Mouse (Mus musculus) heart, postnatal 36 days (tissue): ENCODE data around the gene Scfd2. TPM values are rescaled to one million over a fixed set of nuclear protein-coding genes. Genes with fewer than 3 reads are reported as not detected.

ENCODE experiments used
- DNase-seq, 2 experiments: peaks; one replicate each; pipeline ENCODE4 v3.0.0; 2021 to 2022
- intact Hi-C: fragments of 180-260 bp; cut with DNase I; formaldehyde crosslinking; loops from one replicate; pipeline ENCODE4 v1.15.1; 2025
- total RNA-seq, 2 experiments: library from RNA; stranded (reverse); gene quantifications; 2 replicates each; pipeline ENCODE4 v1.2.3; 2021

The Scfd2 gene
- total RNA-seq, 2 experiments from 2014 or later = 11.6 to 12.9 TPM

DNA sequence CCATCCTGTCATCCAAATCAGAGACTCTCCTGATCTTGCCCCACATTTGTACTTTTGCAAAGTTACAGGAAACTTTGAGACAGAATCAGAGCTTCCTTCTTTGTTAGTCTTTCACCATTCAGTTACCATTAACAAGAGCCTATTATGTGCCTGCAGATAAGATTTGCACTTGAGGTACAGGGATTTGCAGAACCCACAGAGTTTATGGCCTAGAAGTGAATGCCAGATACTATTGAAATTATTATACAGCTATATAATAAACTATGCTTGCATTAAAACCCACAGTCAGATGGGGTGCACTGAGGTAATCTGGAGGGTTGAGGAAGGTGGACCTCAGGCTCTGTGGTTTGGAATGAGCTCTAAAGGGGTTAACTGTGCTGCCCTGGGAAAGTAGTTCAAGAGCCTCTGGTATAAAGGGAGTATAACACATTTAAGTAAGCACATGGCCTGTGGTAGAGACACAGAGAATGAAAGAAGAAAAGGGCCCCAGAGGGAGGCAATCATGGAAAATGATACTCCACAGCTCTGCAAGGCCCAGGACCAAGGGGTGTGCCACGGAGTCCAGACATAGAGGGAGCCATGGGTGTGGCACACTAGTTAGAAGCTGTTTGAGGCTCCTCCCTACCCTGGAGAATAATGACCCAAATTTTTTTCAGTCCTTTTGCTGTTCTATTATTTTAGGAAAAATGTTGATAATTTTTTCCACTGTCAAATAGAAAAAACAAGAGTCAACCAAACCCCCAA, 144.2 kb downstream of the Scfd2 start:
- intact Hi-C loops = loop anchor here (5.0 kb wide), 1 partner anchor 75 kb away; no protein-coding TSS in a partner anchor

DNA sequence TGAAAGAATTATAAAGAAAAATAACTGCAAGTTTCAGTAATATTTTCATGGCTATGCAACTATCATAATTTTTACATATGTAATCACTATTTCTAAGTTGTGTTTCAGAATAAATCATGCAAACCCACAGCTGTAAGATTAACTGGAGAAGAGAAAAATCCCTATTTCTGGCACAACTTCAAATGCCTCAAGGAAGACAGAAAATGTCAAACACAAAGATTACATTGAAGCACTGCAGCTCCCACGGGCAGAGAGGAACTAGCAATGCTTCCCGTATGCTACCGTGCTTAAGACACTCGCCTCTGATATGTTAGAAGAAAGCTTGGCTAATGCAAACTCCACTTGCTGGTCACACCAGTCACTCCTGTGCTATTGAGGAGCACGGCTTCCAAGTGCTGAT, 151.5 kb downstream of the Scfd2 start:
- intact Hi-C loops = no loop called here
- DNase-seq = no peak

More for the DNA sequence above, 144.2 kb downstream of the Scfd2 start:
- peak in 1 of 2 experiments; percentile 15 for DNase-seq

DNA sequence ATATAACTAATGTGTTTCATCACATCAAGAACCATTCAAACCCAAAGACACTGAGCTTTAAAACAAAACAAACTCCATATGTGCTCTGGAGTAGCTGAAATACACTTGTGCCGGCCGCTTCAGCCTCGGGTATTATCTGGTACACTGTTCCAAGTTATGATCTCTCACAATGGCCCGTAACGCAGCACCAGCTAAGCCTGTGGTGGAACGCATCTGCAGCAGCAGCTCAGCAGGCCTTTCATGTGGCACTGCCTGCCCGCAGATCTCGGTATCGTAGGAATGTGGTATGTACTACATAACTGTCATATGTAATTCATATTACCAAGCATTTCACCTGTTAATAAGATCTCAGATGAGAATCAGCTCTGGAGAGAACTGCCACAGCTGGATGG, 164.9 kb downstream of the Scfd2 start:
- intact Hi-C loops = no loop called here
- no peak for DNase-seq

DNA sequence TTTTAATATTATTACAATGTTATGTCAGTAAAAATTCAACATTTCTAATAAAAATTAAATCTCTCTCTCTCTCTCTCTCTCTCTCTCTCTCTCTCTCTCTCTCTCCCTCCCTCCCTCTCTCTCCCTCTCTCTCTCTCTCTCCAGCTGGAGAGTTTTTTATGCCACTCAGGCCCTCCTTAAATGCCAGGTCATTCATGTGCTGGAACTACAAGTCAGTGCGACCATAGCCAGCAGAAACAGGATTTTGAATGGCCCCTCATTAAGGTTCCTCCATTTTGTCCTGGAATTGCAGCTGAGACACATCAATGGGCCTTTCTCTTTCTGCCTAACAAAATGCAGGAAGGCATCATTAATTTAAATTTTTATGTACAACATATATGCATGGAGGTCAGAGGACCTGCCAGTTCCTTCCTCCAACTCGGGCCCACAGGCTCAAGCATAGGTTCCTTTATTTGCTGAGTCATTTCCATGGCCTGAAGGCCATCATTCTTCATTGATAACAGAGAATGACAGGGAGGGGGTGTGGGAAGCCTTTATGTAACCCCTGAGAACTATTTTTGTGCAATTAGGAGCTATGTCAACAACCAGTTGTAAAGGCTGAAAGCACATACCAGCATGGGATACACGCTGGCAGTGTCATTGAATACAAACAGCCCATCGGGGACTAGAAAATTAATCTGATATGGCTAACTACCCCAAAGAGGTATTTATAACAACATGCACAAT, 165.4 kb downstream of the Scfd2 start:
- intact Hi-C loops = no loop called here
- DNase-seq = no peak

DNA sequence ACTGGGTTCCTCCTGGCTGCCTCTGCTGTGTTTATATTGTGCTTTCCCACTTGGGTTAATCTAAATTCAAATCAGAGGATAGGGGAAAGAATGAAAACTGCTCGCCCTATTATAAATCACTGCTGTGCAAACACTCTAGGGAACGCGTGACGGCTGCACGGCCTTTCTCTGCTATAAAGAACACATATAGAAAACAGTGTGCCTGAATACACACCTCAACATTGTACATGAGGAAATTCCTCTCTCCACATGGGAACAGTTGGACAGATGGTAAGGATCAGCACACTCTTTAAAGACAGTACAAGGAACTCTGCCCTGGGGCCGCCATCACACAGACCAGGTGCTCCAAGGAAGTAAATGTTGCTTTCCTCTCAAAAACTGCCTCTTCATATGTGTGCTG, 166.2 kb downstream of the Scfd2 start:
- intact Hi-C loops = no loop called here
- no peak for DNase-seq

DNA sequence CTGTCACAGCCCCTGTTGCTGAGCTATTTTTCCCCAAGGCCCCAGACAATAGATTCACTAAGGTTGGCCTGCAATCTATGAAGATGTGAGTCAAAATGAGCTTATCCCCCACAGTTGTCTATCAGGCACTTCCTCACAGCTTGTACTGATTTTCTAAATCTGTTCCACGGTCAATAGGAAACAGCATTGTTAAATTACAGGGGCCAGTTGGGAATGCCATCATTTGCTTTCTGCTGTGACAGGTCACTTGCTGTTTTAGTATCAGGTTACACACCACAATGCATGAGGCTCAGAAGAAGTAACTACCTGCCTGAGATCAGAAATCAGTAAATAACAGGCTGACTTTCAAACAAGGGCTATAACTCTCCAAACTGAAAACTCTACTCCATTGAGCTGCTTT, 168.3 kb downstream of the Scfd2 start:
- no peak for DNase-seq
- intact Hi-C loops = no loop called here

DNA sequence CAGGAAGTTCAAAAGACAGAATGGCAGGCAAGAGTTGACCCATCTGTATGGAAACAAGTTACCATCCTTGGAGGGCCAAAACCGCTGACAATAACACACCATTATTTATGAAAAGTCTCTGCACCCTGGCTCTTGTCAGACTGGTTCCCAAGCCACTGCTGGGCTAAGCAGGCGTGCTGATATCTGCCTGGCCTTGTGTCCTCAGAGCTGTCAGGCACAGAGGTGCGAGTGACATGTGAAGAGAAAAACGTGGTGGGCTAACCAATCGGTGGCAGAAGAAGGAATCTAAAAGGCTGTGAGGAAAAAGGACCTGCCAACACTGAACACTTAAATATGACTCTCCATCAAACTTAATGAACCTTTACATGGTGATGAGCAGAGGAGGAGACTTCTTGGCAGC, 170.0 kb downstream of the Scfd2 start:
- intact Hi-C loops = no loop called here
- peak; percentile 15 to 21 for DNase-seq

DNA sequence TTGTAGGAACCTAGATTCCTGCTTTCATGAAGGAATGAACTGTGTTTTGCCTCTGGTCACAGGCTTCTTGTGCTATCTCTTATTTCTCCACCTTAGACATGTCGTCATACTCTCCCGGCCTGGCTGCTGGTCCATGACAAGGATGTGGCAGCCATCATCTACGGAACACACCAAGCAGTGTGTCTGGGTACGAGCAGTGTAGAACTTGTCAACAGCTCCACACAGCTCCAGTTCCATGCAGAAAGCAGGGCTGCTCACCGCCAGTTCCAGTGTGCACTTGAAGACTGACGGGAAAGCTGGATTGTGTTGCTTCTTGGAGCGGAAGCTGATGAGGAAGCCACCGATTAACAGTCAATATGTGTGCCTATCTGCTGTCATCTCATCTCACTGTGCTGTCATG, 173.5 kb downstream of the Scfd2 start:
- DNase-seq = no peak

DNA sequence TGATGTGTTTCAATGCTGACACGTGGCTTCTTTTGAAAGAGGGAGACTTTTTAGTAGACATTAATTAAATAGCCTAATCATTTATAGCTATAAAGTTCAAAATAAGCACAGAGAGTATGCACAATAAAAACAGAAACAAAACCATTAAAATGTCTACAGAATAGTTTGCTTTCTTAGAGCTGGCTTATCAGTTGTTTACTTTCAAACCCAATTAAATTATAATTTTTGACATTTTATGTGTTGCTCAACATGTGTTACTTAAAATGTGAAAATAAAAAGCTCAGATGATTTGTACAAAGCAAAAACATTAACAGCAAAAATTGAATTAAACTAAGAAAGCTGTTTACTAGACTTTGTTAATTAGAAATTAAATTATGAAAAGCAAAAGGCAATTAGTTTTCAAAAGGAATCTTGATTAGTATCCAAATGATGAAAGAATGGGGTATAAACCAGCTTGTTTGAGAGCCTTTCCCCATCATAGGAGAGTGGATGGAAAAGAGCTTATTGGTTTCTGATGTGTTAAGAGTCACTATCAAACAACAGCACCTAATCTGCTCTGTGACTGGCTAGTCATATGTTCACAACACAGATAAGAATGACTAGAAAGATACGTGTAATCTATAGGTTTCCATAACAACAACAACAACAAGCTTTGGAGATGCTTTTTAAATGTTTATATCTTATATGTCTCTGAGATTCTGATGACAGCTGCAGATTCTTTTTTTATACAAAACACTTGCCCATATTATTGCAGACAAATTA, 176.0 kb downstream of the Scfd2 start:
- intact Hi-C loops = no loop called here
- DNase-seq = no peak

More for the DNA sequence above, 173.5 kb downstream of the Scfd2 start:
- intact Hi-C loops = no loop called here

DNA sequence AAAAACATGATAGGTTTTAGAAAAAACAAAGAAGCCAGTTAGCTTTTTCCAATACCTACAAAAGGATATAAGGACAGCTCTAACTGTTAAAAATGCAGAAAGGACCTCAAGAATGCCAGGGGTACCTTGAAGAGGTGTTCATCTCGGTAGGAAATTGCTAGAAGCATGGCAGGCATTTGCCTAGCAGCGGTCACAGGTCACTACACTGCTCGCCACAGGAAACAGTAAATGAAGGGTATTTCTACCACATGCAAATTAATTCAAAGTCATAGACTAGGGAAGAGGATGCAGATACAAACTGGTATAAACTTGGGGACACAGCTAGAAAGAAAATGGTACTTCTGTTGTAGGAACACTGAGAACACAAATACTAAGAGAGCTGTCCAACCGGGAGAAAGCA, 180.7 kb downstream of the Scfd2 start:
- DNase-seq = no peak
- intact Hi-C loops = no loop called here

DNA sequence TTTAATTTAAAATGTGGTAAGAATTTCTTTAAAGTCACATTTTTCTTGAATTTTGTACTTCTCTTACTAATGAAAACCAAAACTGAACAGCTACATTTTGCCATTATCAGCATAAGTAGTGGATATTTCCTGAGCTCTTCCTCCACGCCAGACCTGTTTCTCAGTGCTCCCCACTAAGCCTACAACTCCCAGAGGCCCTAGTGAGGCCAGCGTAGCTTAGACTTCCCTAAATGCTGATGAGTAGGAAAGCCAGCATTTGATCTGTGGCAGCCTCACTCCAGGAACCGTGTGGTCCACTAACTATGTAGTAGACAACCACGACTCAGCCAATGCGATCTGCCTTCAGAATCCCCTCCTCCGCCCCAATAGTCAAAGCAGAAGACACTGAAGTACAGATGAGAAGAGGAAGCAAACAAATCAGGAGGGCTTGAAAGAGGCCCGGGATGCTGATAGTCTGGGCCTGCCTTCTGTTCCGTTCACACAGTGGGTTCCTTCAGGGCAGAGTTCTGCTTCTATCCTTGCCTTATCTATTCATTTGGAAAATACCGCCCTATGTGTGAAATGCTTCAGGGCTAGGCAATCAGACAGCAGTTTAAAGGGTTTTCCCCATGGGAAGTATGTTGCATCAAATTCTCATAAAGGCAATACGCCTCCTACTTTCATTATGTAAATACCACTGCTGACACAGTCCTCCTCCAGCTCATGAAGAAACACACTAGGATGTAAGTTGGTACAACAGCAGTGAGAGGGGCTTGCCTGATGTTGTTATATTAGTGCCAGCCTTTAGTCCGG, 183.3 kb downstream of the Scfd2 start:
- intact Hi-C loops = no loop called here

DNA sequence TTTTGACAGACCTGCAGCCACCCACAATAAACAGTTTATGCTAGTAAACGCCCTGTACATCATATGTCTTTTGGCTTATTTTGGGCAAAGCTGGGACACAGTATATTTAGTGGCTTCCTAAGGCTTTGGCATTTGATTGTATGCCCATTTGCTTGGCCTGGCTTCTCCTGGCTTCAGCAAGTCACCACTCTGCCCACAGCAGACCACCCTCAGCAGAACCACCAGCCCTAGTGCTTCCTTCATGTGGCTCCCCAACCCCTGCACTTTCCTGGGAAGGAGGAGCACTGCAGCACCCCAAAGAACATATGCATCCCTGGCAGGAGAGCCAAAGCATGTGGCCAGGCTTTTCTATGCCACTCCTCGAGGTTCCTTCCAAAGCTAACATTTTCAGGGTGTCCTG, 188.5 kb downstream of the Scfd2 start:
- DNase-seq = no peak
- intact Hi-C loops = no loop called here

More for the DNA sequence above, 183.3 kb downstream of the Scfd2 start:
- no peak for DNase-seq

DNA sequence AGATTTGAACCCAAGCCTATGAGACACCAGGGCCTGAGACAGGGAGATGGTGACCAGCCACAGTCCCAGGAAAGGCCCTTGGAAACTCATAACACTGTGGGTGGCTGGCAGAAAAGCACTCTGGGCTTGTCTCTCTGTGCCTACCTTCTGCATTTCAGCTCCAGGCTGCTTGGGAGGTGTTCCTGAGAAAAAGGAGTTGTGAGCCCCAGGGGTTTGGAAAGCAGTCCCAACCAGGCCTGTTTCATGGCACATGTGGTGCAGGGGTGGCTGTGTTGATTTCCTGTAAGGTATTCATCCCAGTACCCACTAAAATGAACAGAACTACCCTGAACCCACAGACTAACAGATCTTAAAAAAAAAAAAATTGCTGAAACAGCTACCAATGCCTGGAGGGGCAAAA, 189.0 kb downstream of the Scfd2 start:
- intact Hi-C loops = no loop called here
- DNase-seq = no peak

DNA sequence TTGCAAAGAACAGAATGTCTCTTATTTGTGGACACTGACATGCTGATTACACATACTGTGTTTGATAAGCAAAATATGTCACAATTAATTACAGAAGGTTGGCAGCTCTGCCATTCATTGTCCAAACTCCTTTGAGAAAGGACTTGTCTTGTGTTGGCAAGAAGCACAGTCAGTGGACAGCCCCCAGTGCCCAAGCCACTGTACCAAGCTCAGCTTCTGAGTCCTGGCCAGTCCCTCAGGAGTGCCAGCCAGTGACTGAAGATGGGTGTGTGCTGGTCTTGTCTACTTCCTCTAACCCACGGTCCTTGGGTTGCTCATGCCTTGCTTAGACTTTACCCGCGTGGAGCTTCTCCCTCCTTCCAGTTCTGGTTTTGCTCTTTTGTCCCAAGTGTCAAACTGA, 194.1 kb downstream of the Scfd2 start:
- no peak for DNase-seq

DNA sequence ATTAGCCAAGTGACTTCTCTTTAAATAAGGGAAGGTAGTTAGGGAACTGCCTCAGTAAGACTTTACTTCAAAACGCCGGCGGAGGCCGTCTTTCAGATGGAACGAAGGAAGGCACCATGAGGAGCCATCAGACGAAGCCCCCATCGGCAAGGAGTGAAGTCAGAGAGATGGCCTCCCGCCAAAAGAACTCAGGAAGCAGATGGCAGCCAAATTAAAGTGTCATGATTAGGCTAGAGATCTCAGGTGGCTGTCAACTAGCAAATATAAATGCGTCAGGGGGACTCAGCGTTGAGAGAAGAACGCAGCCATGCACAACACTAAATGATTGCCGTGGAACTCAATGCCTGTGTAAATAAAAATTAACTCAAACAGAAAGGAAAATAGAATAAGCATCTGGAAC, 194.8 kb downstream of the Scfd2 start:
- intact Hi-C loops = no loop called here
- peak in 1 of 2 experiments; percentile 25 for DNase-seq

More for the DNA sequence above, 194.1 kb downstream of the Scfd2 start:
- intact Hi-C loops = no loop called here

DNA sequence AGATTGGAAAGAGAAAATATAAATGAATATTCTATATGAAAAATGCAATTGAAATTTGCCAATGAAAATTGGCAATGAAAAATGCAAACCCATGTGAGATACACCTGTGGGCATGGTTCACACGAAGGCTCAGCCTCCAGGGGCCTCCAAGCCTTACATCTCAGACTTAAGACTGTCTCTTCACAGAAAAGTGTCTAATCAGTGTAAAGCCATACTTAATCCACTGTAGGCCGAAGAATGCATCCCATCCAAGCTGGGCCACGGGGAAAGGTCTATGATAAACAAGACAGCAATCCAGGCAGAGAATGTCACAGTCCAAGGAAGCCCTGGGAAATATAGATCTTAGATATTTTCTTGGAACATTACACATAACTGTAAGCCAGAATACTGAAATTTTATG, 198.3 kb downstream of the Scfd2 start:
- no peak for DNase-seq
- intact Hi-C loops = no loop called here

DNA sequence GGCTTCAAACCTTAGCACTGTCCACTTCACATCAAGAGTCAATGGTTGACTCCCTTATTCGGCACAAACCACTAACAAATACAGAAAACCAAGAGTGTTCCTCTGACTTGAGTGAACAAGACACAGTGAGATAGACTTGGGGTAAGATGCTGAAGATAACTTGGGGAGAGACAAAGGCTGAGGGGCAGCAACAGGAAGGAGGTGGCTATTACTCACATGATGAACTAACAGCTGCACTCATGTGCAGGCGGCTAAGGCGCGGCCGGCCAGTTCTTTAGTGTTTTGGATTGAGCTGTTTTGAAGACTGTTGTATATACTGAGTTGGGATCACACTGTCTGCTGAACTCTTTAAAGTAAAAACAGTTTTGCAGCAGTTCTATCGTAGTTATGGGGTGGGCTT, 205.3 kb downstream of the Scfd2 start:
- intact Hi-C loops = no loop called here
- DNase-seq = no peak

DNA sequence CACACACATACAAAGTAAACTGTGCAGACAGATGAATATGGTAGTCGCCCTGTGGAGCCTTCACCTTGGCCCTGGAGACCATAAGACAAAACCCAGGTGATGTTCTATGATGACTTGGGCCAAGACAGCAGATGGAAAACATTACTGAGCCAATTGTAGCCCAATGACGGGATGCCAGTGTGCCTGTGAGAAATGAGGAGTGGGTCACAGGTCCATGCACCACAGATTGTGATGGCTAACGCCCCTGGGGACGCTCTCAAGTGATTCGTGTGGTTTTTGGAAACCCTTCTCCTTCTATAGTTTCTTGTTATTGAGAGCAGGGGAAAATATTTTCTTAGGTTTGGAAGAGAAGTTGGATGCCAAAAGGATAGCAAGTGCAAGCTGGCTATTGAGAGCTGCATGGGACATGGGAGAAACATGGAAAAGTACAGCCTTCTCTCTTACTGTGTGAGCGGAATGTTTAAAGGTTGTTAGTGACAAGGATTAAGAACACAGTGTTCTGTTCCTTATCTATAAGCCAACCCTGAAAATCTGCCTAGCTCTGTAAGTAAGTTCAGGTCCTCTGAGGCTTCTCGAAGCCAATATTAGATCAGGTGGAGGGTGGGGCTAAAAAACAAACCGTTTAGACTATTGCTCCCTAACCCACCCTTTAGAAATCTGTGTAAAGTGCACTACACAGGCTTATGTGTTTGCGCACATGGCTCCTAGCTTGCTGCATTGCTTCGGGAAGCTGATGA, 210.4 kb downstream of the Scfd2 start:
- no peak for DNase-seq
- intact Hi-C loops = no loop called here

DNA sequence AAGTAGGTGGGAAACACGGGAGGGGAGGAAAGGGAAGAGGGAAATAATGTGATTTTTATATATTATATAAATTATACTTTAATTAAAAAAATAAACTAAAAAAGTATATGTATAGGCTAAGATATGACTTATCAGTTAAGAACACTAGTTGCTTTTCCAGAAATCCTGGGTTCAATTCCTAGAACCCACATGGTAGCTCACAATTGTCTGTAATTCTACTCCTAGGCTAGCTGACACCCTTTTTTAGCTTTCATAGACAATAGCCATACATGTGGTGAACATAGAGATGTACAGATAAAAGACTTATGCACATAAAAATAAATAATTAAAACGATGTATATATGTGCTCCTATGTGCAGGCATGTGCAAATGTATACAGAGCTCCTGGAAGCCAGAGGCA, 212.0 kb downstream of the Scfd2 start:
- intact Hi-C loops = no loop called here
- no peak for DNase-seq

DNA sequence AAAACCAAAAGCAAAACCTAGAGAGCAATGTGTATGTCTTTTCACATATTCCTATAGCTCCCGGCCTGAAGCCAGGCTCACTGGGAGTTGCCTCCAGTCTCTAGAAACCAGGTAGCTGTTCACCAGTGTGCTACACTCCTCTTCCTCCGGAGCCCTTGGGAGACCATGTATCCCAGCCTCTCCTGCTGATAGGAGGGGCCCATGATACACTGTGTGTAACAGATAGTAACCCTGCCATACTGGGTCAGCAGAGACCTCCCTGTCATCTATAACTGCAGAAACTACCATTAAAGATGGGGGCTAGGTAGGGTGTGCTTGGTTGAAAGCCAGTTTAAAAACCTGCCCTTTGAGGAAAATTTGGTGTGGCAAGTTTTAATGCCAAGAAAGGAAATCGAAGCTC, 214.4 kb downstream of the Scfd2 start:
- DNase-seq = no peak
- intact Hi-C loops = no loop called here
